Mouse (Mus musculus): Measurements from ENCODE around the gene Prkn. TPM values are rescaled to one million over a fixed set of nuclear protein-coding genes. Genes with fewer than 3 reads are reported as not detected.
A peak's percentile ranks its signal among the peaks of the same experiment; 100 is the strongest.

Prkn gene
- total RNA-seq, 2 experiments from 2014 or later, result 4.8 to 5.1 TPM

DNA sequence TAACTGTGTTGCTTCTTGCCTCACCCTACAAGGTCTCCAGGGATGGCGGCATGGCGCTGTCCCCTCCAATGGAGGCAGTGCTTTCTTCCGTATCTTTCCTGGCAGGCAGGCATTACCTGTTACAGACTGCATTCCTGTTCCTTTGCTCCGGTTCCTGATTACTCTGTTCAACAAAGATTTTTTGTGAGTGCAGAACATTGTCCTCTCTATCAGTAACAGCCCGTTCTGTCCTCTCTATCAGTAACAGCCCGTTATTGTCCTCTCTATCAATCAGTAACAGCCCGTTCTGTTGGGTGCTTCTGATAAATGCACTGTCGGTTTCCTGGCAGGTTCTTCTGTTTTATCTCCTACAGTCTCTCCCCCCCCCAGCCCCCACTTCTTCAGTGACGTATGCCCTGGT is 1156.1 kb downstream of the Prkn start:
- no peak for DNase-seq

DNA sequence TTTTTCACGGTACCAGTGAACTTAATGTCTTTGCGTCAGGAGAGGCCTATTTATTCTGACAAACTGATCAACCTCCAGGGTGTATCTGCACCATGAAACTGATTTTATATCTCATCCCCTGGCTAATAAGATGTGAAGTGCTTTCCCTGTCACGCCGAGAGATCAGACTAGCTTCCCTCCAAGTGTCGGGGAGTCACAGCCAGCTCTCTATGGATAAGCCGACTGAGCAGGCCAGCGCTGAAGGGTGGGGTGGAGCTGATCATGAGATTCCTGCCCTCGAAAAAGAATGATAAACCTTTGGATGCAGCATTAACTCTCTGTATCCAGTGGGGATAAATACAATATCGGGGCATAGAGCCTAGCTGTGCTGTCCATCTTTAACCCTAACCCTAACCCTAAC is 1160.1 kb downstream of the Prkn start:
- DNase-seq, result no peak

DNA sequence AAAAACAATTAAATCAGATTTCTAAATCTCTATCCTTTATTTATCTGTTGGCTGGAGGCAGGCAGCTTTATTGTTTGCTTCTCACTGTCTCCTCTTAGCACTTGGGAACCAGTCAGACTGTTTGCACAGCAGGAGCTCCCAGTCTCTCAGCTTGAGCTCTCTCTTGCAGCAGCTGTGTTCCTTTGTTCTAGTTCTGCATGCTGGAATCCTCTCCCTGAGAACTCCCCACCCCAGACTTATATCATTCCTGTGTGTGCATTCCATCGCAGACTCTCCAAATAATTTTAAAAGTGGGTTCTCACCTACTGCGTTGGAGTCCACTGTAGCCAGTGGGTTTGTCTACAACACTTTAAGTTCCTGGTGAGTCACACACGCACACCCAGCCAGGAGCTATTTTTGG is 1181.1 kb downstream of the Prkn start:
- DNase-seq, result no peak

DNA sequence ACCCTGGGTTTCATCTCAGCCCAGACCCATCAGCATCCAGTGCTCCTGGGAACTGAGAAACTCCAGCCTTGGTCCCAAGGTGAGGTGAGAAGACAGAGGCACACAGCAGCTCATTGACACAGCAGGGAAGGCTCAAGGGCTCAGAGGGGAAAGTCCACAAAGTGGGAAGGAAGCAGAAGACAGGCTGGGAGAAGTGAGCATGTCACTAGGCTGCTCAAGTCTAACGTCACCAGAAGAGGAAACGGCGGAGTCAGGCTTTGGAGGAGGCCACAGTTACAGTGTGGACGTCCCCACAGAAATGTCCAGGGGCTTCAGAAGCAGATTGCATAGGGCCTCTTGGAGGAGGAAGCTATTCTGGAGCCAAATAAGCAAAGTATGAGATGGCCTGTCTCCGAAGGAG is 1189.2 kb downstream of the Prkn start:
- DNase-seq, result no peak

DNA sequence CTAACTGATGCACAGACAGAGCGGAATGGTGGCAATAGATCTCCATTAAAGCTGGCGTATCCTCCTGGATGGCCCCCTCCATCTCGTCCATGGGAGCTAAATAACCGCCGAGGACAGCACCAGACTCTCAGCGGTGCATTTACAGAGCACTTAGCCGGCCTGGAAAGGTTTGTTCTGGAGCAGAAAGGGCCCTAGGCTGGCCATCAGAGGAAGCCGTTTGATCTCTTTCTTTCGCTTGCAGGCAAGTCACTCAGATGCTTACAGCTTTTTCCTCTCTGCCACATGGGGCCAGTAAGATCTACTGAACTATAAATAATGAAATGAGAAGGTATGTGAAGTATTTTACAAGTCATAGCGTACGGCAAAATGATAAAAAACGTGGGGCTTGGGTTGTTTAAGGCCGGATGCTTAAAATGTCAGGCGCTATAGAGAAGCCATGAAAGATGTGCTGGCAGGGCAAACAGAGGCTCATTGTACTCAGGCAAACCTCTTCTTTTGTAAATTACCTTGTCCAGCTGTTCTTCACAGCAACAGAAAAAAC is 1189.8 kb downstream of the Prkn start:
- DNase-seq, result no peak

DNA sequence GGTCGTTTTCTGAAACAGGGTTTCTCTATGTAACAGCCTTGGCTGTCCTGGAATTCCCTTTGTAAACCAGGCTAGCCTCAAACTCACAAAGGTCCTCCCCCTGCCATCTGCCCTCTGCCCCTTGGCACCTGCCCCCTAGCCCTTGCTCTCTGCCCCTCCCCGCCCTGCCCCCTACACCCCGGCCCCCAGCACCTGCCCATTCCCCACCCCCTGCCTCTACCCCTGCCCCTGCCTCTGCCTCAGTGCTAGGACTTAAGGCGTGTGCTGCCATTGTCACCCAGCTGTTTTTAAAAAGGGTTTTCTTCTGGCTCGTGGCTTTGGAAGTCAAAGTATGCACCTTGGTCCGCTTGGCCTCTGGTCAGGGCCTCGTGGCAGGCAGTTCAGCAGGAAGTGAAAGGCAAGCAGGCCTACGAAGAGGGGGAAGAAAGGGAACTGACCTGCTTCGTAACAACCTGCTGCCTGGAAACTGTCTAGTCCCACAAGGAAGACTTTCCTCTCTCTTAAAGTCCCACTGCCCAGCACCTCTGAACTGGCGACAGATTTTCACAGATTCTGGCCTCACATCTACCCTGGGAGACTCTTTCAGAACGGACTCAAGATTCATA is 1190.5 kb downstream of the Prkn start:
- DNase-seq, result no peak

DNA sequence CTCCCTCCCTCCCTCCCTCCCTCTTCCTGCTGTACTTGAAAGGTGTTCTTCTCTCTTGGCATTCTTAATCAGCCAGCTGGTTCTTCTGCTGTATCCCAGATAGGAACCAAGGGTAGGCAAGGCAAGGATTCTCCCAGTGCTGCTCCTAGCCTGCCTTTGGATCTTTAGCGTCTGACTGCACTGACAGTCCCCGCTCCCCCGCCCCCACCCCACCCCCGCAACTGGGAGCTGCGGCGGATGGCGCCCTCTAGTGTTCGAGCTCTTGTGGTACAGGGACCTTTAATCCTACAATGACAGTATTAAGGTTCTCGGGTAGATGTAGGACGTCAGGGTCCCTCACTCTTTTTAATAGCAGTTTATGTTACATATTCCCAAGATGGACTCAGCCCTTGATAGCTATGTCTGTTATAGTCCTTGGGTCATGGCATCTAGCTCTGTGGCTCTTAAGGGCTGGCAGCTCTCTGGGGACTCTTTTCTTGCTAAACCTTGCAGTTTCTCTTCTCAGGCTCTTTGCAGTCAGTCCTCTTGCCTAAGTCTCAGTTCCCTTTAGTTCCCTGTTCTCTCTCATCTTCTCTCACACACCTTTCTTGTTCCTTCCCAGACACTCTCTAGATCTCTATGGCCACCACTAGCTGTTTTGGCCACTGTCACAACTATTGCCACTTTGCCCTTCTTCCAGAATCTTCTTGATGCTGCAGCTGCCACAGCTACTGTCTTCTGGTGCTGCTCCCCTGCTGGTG is 1191.2 kb downstream of the Prkn start:
- peak; percentile 81 for DNase-seq

DNA sequence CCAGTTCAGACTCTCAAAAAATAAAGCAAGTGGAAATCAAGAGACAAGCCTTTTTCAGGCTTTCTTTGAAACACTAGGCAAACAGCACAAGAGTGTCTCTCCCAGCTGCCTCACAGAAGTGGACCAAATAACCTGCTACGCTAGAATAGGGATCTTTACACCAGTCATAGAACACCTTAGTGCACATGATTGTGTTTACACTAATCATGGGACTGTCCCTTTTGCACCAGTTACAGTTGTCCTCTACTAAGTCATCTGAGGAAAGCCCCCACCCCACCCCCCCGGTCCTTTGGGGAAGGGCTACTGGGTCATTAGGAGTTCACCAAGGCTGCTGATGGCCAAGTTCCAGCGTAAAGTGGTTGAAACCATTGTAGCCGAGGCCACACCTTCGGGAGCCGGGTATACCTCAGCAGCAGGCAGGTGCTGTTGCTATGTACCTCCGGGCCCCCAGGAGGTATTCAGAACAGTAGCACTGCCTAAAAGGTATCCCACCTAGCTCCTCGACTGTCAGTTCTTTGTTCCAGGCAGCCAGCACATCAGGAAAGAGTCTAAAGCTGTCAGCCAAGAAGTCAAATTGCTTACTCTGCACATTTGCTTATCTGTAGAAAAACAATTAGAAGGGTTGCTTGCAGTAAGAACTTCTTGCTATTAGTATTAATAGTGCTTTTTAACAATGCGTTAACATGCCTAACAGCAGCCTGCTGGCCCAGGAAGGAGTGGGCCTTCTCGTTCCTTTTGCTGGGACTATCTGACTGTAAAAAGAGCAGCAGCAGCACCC is 1192.0 kb downstream of the Prkn start:
- no peak for DNase-seq

DNA sequence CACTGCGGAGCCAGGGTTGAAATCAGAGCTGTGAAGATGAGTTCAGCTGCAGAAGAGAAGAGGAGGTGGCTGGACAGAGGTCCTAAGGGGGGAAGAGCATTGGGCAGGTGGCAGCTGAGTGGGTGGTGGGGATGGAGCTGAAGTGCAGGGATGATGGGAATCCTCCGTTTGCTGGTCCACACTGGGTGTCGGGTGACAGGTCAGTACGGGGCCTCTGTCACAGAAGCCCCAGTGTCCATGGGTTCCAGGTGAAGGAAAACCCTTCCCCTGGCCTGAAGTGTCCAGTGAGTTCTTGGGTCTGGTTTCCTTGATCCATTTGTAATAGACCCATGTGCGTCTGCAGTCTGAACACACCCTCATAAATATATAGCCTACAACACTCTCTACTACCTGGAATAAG is 1195.2 kb downstream of the Prkn start:
- DNase-seq, result no peak

DNA sequence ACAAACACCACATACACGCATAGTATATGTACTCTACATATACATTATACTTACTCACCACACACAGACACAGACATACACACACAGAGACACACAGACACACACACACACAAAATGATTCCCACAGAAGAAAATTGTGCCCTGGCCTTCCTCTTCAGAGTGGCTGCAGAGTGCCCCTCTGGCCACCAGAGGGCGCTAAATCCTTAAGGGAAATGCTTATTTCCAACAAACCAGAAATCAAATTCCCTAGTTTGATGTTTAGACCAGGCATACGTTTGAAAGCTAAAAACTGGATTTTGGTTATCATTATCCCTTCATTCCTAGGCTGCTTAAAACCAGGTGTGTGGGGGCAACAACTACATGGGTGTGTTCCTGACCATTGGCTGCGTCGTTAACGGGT is 1196.0 kb downstream of the Prkn start:
- peak; percentile 75 for DNase-seq

DNA sequence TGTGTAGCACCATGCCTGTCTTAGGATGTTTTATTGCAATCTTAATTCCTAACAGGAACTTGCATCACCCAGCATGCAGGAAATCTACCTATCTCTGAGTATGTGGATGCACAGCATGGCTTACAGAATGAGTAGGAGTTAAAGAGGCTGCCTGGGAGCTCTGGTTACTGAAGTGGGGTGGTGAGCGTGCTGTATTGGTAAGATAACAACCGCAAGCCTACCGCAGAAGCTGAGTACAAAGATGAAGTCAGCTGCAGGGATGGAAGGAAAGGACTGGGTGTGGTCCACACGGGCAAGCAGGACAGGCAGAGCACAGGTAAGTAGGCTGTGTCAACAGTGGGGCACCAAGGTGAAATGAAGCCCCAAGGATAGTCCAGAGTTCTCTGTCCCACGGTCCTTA is 1196.9 kb downstream of the Prkn start:
- no peak for DNase-seq

DNA sequence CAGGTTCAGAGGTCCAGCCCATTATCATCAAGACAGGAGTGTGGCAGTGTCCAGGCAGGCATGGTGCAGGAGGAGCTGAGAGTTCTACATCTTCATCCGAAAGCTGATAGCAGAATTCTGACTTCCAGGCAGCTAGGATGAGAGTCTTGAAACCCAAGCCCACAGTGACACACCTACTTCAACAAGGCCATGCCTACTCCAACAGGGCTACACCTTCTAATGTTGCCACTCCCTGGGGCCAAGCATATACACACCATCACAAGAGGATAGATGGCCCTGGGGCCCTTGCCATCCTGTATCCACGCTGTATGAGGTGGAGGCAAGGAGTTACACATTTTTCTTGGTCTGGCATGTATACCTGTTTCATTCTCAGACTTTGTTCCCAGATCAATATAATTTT is 1197.4 kb downstream of the Prkn start:
- DNase-seq, result no peak

DNA sequence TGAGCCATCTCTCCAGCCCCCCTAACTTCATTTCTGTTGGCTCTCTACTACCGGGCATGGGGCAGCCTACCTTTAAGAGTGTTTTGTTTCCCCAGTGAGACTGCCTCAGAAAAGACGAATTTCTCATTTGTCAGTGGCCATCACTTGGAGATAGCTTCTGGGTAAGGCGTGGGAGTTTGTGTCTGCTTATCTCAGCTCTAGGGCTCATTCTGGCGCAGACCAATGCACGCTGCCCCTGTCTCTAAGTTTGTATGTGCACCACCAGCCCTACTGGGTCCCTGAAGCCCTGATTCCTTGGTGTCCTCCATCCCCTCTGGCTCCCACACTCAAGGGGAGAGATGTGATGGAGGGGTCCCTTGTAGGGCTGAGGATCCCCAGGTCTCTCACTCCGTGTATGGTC is 1198.3 kb downstream of the Prkn start:
- DNase-seq, result no peak

DNA sequence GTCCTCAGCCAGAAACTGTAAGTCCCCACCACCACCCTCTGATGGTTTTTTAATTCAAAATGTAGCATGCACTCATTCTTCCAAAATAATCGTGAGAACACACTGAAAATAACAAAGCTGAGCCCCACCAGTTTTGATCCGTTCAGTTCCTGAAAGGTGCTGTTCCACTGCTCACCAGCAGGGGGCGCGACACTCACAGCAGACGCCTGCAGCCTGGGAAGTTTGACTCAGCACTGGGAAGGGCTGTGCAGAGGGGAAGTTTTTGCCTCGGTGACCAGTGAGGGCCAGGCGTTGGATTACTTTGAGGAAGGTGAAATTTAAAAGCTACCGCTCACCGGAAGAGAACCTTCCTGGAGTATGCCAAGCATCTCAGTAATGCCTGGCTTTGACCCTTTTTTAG is 1199.0 kb downstream of the Prkn start:
- peak; percentile 89 for DNase-seq

DNA sequence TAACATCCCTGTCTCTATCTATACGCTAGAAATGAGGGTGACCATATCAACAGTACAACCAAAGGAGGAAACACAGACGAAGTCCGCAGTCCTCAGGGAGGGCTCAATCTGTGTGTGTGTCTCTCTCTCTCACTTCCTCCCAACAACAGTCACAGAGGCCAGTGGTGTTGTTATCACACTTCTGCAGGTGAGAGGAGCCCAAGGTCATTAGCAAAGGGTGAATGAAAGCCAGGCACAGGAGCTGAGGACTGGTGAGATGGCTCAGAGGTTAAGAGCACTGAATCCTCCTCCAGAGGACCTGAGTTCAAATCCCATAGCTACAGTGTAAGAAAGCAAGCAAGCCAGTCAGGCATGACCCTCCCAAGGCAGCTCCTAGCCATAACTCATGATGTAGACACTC is 1199.7 kb downstream of the Prkn start:
- DNase-seq, result no peak

DNA sequence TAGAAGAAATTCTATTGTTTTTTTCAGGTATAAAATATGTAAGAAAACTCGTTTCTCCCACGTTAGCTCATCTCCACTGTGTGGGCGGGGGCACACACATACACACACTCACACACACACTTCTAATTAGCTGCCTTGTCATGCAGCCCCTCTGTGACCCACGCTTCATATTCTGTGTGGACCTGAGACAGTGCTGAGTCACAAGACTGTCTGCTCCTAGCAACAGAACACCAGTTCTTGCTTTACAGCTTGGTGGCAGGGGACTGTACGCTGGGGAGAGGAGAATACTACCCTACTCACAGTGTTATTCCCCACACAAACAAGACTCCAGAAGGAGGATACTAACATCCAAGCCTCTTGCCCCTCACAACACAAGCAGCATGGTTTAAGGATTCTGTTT is 1200.4 kb downstream of the Prkn start:
- DNase-seq, result no peak

DNA sequence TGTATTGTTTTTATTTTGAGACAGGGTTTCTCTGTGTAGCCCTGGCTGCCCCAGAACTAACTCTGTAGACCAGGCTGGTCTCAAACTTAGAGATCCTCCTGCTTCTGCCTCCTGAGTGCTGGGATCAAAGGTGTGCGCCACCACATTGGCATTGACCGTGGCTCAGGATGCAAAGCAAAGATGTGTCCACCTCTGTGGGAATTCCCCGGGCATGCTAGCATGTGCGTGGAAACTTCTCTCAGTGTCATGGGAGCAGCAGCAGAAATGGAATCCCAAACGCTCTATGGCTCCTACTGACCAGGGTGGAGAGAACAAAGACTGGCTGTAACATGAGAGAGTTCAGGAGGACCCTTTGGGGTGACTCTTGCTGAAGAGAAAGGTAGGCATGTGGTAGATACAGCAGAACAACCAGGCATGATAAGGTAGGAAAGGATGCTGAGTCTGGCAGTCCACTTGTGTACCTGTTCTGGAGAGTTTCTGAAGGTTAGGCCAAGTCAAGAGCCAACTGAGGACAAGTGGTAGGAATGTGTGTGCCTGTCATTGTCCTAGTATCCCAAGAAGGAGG is 1201.0 kb downstream of the Prkn start:
- no peak for DNase-seq

DNA sequence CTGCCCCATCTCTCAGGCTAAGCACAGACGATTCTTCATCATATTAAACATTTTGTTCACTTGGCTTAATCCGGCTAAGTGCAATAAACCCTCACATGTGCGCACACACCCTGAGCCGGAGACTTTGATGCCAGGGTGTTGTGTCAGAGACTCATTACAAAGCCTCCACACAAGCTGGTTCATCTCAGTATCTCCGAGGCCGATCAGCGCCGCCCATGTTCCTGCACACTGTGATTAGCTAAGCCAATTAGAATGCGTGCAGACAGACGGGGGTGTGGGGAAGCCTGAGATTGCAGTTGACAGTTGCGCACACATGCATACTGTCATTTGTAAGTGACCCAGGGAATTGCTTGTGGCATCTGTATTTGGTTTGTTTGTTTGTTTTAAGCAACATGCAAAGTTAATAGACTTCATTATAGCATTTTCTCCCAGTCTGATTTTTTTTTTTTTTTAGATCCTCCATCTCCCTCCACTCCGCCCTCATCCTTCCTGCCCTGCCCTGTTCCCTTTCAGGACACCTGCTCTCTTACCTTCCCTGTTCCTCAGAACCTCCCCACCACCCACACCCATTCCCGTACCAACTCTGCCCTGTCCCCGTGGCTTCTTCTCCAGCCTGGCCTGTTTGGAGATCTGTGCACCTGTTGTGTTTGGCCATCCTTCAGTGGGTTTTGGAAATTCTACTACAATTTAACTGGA is 1202.5 kb downstream of the Prkn start:
- DNase-seq, result no peak

DNA sequence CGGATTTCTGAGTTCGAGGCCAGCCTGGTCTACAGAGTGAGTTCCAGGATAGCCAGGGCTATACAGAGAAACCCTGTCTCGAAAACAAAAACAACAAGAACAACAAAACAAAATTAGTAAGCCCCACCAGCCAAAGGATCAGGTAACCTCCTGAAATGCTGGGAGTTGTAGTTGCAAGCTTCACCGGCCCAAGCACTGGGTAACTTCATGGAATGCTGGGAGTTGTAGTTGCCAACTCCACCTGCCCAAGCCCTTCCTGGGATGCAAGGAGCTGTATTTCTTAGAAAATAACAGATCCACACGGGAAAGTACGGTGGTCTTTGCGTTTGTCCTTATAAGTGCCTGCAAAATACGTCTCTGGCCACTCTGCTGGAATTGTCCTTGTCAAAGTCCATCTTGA is 1204.0 kb downstream of the Prkn start:
- no peak for DNase-seq

DNA sequence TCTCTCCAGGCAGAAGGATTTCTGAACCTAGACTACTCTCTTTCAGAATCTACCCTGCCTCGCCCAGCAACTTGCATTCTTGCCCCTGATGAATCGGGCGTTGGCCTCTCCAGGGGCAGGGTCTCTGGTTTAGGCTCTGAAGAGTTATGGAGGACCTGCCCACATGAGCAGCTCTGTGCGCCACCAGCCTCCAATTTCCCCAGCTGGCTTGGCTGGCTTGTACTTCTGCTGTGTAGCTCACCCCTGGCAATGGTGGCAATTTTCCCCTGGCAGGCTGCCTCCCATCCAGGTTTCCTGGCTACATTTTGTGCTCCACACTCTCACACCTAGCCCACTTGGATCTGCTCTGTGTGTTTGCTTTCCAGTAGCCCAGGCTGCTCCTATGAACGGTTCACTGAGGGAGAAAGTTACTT is 1205.7 kb downstream of the Prkn start:
- peak; percentile 37 for DNase-seq

DNA sequence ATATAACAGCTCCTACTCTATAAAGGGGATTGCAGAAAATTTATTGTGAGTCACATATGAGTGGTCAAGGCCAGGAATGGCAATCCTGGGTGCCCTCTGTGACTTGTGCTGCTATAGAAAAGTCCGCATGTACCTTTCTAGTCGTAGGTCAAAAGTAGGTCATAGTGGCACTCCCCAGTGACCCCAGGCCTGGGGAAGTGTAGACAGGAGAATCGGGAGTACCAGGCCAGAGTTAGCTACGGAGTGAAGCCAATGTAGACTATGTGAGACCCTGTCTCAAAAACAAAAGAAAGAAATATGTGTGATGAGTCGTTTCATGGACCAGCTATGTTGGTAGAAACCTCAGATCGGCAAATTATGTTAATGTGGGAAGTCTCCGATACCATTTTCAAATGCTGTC is 1206.8 kb downstream of the Prkn start:
- no peak for DNase-seq

DNA sequence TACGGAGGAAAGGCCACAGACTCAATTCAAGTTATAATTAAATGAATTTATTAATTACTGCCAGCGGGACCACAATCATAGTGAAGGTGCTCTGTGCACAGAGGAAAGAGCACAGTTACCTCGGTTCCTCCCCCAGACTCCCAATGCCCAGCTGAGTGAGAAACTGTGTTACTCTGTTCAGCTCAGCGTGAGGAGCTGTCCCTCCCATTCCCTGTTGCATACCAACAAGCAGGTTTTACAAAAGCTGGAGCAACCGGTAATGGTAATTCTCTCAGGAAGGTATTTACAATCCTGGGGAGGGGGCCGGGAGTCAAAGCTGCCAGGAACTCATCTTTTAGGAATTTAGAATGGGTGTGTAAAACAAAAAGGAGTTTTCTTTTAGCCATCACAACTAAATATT is 1207.3 kb downstream of the Prkn start:
- DNase-seq, result no peak

All from heart, postnatal 4 days (tissue).